Mouse (Mus musculus) frontal cortex, postnatal 36 days (tissue): ENCODE results near the gene Fkbp5.
A peak's percentile ranks its signal among the peaks of the same experiment; 100 is the strongest.

ENCODE experiments used
- DNase-seq, 2 experiments: peaks; one replicate each; pipeline ENCODE4 v3.0.0; 2022; ENCODE audit warnings: low spot score in 2 of 2

Gene Fkbp5

DNA sequence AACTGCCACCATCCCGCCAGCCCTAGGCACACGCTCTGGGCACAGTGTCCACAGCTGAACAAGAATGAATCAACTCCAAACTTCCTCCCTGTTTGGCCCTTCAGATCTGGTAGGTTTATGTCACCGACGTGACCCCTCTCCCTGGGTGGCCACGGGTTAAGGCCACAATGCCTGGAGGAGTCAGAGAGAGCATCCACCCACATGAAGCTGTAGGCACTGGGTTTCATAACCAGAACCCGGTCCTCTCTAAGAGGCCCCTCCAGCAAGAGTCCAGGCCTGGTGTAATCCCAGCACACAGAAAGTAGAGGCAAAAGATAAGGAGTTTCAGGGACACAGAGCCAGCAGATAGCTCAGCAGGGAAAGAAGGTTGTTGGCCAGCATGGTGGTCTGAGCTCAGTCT is 13.1 kb downstream of the Fkbp5 start:
- DNase-seq: no peak

DNA sequence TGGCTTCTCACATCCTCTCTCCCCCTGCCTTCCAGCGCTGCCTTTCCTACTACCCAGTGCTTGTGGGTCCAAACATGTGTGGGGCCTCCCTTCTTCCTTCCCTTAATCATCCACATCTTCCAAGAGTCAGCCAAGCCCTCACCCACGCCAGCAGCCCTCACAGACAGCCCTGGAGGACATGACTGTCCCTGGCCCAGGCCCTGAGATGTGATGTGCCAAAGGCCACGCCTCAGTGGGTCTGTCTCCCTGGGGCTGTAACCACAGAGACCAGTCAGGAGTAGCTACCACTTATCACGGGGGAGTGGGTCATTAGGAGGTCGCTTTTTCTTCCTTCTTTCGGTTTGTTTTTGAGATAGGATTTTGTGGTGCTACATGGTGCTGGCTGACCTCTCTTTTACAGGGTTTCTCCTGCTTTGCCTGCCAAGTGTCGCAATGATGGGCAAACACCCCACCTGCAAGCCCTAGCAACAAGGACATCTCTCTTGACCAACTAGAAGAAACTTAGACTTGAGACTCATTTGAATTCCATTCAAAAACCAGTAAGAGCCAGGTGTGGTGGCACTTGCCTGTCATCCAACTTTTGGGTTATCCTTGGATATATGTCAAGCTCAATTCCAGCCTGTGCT is 15.0 kb downstream of the Fkbp5 start:
- no peak for DNase-seq

DNA sequence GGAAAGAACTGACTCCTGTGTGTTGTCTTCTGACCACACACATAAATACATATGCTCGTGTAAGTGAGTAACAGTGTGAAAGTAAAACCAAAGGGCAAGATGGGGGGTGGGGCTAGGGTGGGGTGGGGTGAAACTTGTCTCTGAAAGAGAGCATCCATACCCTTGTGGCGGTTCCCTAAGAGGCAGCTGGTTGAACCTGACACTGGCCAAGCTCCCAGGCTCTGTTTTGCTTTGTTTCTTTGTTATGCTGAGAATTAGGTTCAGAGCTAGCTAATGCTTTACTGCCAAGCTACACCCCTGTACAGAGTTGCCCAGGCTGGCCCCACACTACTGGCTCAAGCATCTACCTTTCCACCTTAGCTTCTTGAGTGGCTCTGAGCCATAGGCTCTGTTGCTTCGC is 16.9 kb downstream of the Fkbp5 start:
- no peak for DNase-seq

DNA sequence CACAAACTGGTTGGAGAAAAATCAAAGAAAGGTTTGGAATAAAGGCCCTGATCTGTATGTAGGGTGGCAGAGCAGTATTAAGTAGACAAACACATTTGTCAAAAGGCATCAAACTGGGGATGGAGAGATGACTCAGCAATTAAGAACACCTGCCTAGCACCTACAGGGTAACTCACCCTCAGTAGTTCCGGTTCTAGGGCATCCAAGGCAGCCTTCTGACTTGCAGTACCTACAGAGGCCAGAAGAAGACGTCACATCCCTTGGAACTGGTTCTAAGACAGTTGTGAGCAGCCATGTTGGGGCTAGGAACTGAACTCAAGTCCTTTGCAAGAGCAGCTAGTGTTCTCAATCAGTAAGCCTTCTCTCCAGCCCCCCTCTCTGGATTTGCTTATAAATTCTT is 18.1 kb downstream of the Fkbp5 start:
- no peak for DNase-seq

DNA sequence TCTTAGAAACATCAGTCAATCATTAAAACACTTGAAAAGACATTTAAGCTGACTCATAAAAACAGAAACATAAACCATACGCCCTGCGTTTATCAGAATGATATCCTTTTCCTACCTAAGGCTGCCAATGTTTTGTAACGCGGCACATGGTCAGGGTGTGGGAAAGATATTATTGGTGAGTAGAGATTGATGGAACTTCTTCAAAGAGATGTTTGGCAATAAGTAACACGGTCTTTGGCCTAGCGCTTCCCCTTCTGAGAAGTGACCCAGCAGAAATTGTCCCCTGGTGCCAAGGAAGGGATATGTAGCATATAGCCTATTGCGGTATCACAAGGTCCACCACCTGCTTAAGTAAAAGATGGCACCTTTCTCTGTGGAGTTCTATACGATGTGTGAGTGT is 21.5 kb downstream of the Fkbp5 start:
- no peak for DNase-seq

DNA sequence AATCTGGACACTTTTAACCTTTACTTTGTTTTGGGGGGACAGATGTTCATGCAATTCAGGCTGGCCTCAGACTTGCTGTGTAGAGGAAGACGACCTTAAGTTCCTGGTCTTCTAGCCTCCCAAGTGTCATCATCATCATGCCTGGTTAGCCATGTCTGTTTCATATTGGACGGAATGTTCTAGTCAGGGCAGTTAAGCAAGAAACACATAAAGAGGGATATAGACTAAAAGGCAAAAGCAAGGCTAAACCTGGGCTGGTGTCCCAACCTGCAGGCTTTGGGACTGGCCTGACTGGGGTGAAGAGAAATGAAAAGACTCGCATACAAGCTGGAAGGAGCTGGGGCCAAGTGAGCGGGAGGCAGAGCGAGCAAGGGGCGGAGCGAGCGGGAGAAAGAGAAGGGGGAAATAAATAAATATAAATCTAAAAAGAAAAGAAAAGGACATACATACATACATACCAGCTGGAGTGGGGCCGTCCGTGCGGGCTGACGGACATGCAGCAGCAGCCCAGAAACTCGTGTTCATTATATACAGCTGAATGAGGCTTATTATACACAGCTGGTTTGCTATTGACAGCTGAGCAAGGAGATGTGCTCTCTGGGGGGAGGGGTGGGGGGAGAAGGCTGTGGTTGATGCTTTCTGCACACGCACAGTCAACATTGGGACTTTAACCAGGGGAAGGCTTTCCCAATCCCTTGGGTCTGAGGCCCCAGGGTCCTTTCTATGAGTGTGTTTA is 26.1 kb downstream of the Fkbp5 start:
- DNase-seq: no peak

DNA sequence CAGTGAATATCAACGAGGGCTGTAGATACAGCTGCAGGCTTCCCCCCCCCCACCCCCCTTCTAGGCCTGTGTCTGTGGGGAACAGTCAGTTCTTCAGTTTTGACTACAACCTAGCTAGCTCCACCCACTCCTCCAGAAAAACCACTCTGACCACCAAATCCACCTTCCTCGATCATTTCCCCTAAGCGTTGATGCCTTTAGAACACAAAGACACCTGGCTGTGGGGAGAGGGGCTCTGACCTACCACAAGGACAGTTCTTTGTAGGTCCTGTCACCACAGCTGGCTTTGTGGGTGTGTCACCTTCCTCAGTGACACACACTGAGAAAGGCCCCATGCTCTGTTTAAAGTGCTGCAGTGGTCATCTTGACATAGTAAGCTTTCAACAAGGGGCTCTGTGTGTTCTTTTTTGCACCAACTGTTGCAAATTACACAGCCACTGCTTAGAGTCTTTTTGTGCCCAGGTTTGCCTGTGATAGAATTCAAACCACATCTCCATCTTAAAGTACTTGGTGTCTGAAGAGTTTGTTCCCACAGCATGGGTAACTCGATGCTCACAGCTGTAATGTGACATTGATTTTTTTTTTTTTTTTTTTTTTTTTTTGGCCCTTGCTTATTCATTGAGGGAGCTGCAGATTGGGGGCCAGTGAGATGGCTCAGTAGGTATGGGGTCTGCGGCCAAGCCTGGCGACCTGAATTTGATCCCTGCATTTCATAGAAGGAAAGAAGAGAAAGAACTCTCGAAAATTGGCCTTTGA is 28.9 kb downstream of the Fkbp5 start:
- no peak for DNase-seq

DNA sequence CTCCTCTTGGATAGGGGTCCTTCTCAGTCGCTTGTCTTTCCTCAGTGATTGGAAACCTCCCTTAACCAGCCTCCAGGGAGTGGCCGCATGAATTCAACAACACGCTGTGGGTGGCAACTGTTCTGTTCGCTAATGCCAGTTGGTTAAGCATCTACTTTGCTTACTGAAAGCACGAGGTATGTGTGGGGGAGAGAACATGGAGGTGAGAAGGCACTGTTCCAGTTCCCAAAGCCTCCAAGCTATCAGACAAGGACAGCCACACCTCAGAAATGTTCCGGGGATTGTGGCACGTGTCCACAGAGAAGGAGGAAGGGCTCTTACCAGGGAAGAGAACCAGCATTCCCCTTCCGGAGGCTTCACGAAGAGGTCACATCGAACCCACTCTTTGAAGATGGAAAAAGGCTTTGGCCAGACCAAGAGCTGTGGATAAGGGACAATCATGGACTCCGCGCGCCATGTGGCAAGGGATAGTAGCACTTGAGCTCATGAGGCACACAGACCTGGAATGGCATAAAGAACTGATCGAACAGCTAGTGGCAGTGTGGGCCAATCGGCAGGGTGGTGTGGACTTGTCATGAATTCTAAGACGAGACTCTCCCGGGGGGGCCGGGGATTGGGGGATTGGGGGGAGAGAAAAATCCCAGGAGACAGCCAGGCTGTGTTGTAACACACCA is 29.6 kb downstream of the Fkbp5 start:
- no peak for DNase-seq

DNA sequence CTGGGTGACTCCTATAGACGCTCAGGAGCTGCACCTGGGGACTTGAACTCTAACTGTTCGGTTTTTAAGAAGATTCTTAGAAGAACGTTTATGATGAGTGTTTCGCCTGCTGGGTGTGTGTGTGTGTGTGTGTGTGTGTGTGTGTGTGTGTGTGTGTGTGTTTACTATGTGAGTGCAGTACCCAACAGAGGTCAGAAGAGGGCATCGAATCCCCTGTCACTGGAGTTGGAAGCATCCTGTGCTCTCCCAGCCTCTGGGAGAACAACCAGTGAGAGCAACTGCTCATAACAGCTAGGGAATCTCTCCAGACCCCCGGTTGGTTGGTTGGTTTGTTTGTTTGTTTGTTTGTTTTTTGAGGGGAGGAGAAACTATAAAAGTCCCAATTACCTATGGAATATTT is 30.6 kb downstream of the Fkbp5 start:
- no peak for DNase-seq

DNA sequence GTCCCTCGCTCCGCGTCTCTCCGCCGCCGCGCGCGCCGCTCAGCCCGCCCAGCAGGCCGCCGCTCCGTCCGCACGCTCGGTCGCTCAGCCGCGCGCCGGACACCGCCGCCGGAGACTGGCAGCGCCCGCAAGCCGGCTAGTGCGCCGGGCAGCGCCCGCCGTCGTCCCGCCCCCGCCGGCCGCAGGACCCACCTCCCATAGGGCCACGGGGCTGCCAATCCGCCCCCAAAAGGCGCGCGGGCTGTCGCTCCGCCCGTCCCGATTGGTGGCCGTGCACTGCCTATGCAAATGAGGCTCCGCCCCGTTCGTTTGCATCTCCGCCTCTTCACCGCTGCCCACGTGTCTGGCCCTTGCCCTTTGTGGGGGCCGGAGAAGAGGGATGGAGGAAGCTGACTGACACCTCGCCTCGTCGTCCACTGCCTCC is 31.3 kb downstream of the Fkbp5 start:
- DNase-seq: peak; percentile 97

DNA sequence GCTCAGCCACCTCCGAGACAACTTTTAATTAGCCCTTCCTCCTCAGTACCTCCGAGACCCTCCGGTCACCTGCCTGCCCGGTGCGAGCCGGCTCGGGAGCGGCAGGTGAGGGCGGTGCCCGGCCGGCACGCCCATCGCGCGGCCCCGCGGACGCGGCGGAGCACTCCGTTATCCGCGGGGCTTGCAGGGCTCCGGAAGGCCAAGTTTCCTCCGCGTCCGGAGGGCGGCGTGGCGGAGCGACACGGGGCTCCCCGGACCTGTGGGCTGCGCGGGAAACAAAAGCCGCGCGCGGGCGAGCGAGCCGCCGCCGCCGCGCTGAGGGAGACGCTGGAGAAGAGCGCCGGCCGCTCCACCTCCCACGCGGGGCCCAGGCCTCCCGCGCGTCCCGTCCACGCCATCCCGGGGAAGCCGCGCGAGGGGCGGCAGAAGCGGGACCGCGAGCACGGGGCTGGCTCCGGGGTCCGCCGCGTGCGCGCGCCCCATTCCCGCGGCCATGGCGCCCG is 31.8 kb downstream of the Fkbp5 start:
- DNase-seq: peak in 1 of 2 experiments; percentile 26

DNA sequence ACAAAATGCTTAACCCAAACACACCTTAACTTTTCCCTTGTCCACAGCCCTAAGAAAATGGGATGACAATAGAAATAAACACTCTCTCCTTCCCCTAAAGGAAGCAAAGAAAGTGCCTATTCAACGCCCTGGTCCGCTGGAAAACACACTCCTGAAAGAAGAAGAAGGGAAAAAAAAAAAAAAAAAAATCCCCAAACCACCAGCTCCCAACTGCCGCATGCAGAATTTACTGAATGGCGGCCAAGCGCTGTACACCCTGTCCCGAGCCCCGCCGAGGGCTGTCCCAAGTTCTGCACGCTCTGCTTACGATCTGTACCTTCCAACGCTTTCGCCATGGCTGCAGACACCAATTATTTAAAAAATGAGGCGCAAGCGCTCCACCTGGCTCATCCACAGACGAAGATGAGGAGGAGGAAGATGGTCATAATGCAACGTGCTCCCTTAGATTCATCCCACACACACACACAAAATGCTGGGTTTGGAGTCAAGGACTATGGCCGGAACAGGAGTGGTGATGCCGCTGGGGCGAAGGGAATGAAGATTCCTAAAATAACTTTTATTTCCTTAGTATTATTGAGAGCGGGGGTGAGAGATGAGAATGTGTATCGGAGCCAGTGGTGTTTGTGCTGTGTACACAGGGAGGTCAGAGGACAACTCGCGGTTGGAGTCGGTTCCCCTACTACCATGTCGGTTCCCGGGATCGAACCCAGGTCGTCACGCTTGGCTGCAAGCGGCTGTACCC is 32.5 kb downstream of the Fkbp5 start:
- peak; percentile 8 to 24 for DNase-seq

DNA sequence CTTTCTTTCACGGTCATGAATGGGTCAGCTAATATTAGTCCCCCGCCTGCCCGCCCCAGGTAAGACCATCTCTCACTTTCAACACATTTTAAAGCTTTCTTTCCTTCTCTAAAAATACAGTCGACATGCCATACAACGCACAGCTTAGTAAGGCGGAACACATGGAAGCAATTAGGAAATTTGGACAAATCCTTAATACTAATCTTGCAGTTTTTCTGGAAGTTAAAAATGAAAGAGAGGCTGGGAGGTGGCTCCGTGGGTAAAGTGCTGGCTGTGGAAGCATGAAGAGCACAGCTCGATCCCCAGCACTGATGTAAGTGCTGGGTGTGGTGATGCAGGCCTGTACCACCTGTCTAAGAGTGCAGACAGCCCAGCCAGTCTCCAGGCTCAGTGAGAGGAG is 39.9 kb downstream of the Fkbp5 start:
- DNase-seq: no peak

DNA sequence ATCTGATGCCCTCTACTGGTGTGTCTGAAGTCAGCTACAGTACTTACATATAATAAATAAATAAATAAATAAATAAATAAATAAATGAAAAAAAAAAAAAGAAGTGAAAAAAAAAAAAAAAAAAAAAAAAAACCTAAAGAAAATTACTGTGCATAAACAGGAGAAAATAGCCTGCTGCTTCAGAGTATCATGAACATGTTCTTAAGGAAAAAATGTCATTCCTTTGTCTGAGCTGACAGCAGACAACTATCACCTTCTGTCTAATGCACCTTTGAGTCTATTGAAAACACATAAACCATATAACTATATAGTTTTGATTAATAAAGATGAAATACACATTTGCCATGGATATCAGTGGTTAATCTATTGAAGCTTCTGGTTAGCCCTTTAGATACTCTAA is 40.9 kb downstream of the Fkbp5 start:
- no peak for DNase-seq

DNA sequence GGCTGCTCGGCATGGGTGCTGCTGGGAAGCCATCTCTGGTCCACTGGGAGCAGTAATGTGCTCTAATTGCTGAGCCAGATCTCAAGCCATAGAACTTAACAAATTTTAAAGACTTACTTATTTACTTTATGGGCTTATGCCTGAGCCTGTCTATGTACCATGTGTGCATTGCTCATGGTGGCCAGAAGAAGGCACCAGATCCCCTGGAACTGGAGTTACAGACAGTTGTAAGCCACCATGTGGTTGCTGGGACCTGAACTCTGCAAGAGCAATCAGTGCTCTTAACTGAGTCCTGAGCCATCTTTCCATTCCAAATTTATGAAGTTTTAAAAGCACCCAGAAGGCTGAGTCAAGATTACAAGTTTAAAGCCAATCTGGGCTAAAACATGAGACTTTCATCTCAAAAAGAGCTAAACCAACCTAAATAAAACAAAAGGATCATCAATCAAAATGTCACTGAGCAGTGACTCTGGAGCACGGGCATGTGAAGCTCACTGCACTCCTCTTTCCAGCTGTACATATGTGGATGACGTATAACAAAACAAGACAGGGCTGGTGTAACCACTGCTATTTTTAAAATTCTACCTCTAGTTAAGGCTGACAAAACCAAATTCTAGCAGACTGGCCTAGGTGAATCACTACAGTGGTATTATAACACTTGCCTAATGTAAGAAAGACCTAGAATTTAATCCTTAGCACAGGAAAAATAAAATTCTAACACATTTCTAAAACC is 41.6 kb downstream of the Fkbp5 start:
- no peak for DNase-seq

DNA sequence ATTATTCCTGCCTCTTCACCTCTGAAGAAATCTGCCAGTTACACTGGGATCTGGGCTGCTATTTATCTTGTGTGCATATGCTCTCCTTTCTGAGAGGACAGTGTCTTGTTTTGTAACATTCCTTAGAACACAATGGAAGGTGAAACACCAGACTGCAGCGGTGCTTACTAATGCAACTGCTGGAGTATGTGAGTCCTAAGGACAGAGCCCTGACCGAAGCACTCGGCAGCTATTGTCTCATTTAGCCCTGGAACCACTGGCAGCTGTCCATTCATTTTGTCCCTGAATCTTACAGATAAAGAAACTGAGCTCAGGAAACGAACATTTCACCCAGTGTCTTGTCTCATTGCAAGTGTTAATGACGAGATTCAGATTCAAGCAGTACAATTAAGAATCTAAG is 44.6 kb downstream of the Fkbp5 start:
- no peak for DNase-seq

DNA sequence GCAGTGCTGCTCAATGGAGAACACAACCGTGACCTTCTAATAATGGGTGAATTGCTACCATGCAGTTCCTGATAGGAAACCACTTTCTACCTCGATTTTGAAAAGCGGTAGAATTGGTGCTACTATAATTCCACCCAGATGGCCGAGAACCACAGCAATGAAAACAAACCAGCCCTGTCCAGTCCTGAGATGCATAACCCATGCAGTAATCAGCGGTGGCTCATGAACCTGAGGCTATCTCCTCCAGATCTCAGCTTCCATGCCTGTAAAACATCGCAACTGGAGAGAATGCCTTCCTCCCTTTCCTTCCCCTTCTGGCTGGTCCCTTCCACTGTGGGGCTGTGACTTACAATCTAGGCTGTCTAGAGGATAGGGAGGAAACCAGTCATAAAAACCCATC is 46.5 kb downstream of the Fkbp5 start:
- DNase-seq: no peak

DNA sequence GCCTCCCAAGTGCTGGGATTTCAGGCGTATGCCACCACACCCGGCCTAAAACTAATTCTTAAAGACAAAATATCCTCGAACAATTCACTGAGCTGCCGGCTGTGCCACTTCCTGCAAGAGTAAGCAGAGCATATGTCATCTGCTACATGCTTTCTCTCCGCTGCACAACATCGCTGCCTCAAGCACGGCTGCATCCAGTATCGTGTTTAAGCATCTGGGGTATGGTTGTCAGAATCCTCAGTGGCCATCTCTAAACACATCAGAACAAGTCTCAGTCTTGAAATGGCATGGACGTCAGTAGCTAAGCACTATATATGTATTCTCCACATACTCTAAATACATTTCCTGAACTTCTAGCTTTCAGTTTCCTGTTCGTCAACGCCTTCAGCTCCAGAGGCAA is 49.6 kb downstream of the Fkbp5 start:
- no peak for DNase-seq

DNA sequence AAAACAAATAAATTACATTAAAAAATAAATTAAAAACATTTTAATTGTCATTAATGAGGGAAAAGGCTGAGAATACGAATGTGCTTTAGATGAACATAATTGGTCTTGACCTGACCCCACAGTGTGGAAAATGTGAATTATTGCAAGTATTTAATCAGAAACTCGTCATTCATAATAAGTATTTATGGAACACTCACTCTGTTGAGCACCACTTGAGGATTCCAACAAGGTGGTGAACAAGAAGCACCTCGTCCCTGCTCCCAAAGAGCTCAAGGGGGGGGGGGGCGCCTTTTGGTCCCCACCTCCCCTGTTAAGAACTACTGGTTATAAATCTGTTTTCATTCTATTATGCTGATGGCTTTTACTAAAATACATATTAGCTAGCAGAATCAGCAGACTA is 51.4 kb downstream of the Fkbp5 start:
- no peak for DNase-seq

DNA sequence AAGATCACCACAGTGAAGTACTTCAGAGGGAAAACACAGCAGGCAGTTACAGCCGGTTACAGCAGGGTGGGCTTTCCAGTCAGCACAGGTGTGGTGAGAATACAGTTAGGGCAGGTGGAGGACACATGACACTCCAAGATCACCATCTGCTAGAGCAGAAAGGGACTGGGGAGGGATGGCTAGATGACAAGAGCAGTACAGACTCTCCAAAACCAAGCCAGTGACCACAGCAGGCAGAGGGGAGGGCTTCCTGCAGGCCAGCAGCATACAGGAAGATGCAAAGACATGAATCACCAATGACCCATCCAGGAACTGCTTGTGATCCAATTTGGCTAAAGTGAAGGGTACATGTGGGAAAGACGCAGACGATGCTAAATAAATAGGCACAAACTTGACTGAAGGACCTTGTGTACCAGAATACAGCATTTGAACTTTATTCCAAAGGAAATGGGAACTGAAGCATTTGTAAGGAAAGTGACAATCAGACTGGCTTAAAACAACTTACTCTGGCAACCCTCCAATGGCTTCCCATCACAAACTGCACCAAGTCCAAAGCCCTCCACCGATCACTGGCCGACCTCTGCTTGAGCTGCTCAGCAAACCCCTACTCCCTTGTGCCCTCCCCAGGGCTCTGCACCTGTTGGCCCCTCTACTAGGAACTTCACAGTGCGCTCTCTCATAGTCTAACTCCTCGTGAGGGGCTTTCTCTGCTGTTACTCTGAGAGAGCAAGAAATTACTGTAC is 53.5 kb downstream of the Fkbp5 start:
- no peak for DNase-seq
